Mouse (Mus musculus): ENCODE results near the gene Tex26. TPM values are rescaled to one million over a fixed set of nuclear protein-coding genes. Genes with fewer than 3 reads are reported as not detected.

The Tex26 gene
- total RNA-seq, 2 experiments from 2014 or later: 0.36 TPM; not detected in 1

GRCm38 (mm10) chr5:149430943-149431342, 8.5 kb upstream of the Tex26 start:
- DNase-seq (ENCODE audit: low spot score in 2 of 2): no peak

GRCm38 (mm10) chr5:149433618-149434017, 5.8 kb upstream of the Tex26 start:
- DNase-seq (ENCODE audit: low spot score in 2 of 2): no peak

- DNase-seq (ENCODE audit: low spot score in 2 of 2): no peak
Measured at GRCm38 (mm10) chr5:149434141-149434690, 5.2 kb upstream of the Tex26 start.

GRCm38 (mm10) chr5:149436541-149436940, 2.9 kb upstream of the Tex26 start:
- DNase-seq (ENCODE audit: low spot score in 2 of 2): no peak

- DNase-seq (ENCODE audit: low spot score in 2 of 2): no peak
Measured at GRCm38 (mm10) chr5:149437150-149437549, 2.3 kb upstream of the Tex26 start.

- DNase-seq (ENCODE audit: low spot score in 2 of 2): peak; percentile 76 to 81
Measured at GRCm38 (mm10) chr5:149440180-149440573, 717 bp downstream of the Tex26 start.

GRCm38 (mm10) chr5:149441646-149442276, 2.3 kb downstream of the Tex26 start:
- DNase-seq (ENCODE audit: low spot score in 2 of 2): no peak

- DNase-seq (ENCODE audit: low spot score in 2 of 2): no peak
Measured at GRCm38 (mm10) chr5:149442277-149442660, 2.8 kb downstream of the Tex26 start.

GRCm38 (mm10) chr5:149444451-149444850, 5.0 kb downstream of the Tex26 start:
- no peak for DNase-seq (ENCODE audit: low spot score in 2 of 2)

- no peak for DNase-seq (ENCODE audit: low spot score in 2 of 2)
Measured at GRCm38 (mm10) chr5:149446495-149446894, 7.0 kb downstream of the Tex26 start.

- no peak for DNase-seq (ENCODE audit: low spot score in 2 of 2)
Measured at GRCm38 (mm10) chr5:149447733-149448132, 8.3 kb downstream of the Tex26 start.

- no peak for DNase-seq (ENCODE audit: low spot score in 2 of 2)
Measured at GRCm38 (mm10) chr5:149449406-149449805, 9.9 kb downstream of the Tex26 start.

GRCm38 (mm10) chr5:149451209-149451681, 11.8 kb downstream of the Tex26 start:
- DNase-seq (ENCODE audit: low spot score in 2 of 2): no peak

GRCm38 (mm10) chr5:149454281-149454680, 14.8 kb downstream of the Tex26 start:
- DNase-seq (ENCODE audit: low spot score in 2 of 2): peak; percentile 40 to 53

- DNase-seq (ENCODE audit: low spot score in 2 of 2): no peak
Measured at GRCm38 (mm10) chr5:149456544-149456943, 17.1 kb downstream of the Tex26 start.

- no peak for DNase-seq (ENCODE audit: low spot score in 2 of 2)
Measured at GRCm38 (mm10) chr5:149462071-149462470, 22.6 kb downstream of the Tex26 start.

- DNase-seq (ENCODE audit: low spot score in 2 of 2): no peak
Measured at GRCm38 (mm10) chr5:149465305-149465704, 25.8 kb downstream of the Tex26 start.

GRCm38 (mm10) chr5:149474142-149474541, 34.7 kb downstream of the Tex26 start:
- DNase-seq (ENCODE audit: low spot score in 2 of 2): no peak

- DNase-seq (ENCODE audit: low spot score in 2 of 2): no peak
Measured at GRCm38 (mm10) chr5:149474701-149475468, 35.4 kb downstream of the Tex26 start.

GRCm38 (mm10) chr5:149481920-149482319, 42.5 kb downstream of the Tex26 start:
- peak in 1 of 2 experiments; percentile 50 for DNase-seq (ENCODE audit: low spot score in 2 of 2)

GRCm38 (mm10) chr5:149483321-149484052, 44.0 kb downstream of the Tex26 start:
- DNase-seq (ENCODE audit: low spot score in 2 of 2): no peak

- no peak for DNase-seq (ENCODE audit: low spot score in 2 of 2)
Measured at GRCm38 (mm10) chr5:149484270-149484669, 44.8 kb downstream of the Tex26 start.

All from layer of hippocampus, postnatal 14 days (tissue).